Mouse (Mus musculus): ENCODE results near the gene Gm21095. TPM values are rescaled to one million over a fixed set of nuclear protein-coding genes. Genes with fewer than 3 reads are reported as not detected.
"Not testable (repeated sequence)": the region's sequence is repeated elsewhere in the genome, so short reads cannot be mapped to it uniquely, and the experiment has no call there.

The Gm21095 gene
- total RNA-seq (2014; rRNA removed) (not detected in 2 replicates), polyA plus RNA-seq (2015; fragmentation: Nextera tagmentation; extraction: Ambion mirVana) (not detected in 2 replicates)

DNA sequence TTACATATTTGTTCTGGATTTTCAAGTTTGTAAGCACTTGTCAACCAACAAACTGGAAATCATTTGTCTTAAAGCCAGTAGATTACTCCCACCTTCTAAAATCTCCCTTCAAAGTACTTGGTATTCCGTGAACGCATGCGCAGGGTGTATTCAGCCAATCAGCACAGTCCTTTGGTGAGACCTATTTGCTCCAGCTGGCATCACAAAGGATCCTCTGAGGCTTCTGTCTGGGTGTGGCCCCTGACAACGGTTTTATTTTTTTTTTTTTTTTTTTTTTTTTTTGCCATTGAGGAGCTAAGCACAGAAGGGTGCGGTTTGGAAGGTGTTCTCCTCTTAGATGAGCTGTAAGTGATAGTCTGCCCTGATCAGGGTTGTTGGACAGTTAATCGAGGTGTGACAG lies at the start of gene Gm21095:
TSS of gene Gm21095 (plus strand) at position 301 of the 400 bp plus-strand sequence.
- not testable (repeated sequence) for H3K9me3 ChIP-seq (ENCODE audit: low read length); DNase-seq (ENCODE audit: low spot score)
- no CpG with 5 or more reads among the region's 6 CpGs for WGBS

More for the DNA sequence above, at the start of gene Gm21095:
- H3K4me2 ChIP-seq (ENCODE audit: low read depth, low read length); ATAC-seq; H3K4me3 ChIP-seq (ENCODE audit: low read length); H3K27ac ChIP-seq; H3K27me3 ChIP-seq (ENCODE audit: insufficient read depth, low read length); H3K4me1 ChIP-seq (ENCODE audit: insufficient read depth, low read length); H3K9ac ChIP-seq (replicated peaks; ENCODE audit: low read length); H3K36me3 ChIP-seq (ENCODE audit: insufficient read depth, low read length): not testable (repeated sequence)

Data from hindbrain, postnatal 0 days (tissue).